Mouse (Mus musculus) ES-CJ7 (cell line): ENCODE results near the gene Dock10.

Source experiments
- DNase-seq: peaks from one replicate; pipeline ENCODE4 v3.0.0; 2011; ENCODE audit warnings: low read depth, low spot score

Dock10 gene

DNA sequence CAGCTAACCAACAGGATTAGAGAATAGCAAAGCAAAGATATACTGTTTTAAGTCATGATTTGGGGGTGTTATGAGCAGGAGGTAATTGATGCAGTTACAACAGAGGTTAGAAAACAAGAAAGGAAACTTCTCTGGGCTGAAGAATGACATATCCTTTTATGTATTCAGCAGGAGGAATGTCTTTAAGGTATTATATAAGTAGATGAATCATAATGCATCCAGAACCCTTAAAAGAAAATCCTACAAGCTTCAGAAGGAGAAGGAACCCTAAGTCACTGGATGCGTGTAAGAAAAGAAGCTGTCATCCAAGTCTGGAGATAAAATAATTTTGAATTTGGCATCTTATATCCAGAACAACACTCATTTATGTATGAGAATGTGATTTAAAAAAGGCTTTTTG lies 285.9 kb downstream of the Dock10 start:
- DNase-seq = no peak

DNA sequence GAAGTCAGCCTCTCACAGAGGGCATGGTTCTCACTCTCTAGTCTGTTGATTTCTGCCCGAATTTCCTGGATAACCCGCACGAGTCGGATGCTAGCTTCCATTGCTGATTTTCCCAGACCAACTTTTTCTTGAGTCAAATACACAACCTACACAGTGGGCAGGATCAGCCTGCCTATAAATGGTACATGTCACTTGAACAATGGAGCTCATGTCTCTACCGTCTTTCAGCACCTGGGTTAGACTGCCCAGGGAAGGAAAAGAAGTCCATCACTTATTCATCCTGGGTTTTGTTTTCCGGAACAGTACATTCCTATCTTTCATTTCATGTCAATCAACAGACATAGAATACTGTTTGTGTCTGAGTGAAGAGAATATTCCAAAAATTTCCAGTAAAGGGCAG lies 297.0 kb downstream of the Dock10 start, which contains the start of gene Gm45261:
TSS of gene Gm45261 (minus strand) at position 101 of the 400 bp plus-strand sequence.
- DNase-seq = no peak

DNA sequence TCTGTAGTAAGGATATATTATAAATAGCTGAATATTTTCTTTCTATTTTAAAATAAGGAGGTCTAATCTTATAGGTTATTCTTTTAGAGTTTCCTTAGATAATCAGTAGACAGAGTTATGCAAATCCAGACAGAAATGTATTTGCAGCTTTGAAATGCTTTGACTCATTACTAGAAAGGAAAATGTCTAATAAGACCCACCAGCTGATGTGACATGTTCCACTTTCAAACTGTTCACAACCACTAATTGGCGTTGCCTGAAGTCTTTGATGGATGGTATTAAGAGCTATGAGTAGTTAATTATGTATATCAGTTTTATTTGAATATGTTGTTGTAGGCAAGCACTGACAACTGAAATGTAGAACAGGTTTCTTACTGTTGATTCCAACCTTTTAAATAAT lies 298.4 kb downstream of the Dock10 start:
- DNase-seq = no peak

DNA sequence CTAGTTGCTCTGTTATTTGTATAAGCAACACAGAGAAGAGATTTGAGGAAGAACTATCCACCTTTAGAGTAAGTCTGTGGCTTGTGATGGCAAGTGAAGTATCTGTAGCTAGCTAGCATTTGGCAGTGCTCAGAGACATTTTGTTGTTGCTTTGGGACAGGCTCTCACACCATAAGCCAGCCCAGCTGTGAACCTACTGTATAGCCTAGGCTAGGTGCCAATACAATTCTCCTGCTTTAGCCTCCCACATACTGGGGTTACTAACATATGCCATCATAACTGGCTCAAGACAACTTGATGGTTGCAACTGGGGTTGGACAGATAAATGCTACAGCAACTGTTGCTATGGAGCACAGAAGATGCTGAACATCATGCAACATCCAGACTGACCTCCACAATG lies 298.9 kb downstream of the Dock10 start:
- no peak for DNase-seq

DNA sequence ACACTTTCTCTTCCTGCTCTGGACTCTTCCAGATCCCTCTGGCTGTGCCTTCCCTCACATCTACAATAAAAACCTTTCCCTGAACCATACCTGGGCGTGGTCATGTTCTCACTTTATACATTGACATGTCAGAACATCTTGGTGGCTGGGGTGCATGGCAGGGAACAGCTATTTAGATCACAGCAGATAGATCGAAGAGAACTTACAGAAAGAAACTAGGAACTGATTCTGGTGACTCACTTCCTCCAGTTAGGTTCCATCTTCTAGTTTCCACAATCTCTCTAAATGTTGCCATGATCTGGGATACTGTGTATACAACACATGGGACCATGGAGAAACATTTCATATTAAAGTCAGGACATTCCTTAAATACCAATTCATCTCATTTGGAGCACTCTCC lies 304.4 kb downstream of the Dock10 start:
- no peak for DNase-seq

DNA sequence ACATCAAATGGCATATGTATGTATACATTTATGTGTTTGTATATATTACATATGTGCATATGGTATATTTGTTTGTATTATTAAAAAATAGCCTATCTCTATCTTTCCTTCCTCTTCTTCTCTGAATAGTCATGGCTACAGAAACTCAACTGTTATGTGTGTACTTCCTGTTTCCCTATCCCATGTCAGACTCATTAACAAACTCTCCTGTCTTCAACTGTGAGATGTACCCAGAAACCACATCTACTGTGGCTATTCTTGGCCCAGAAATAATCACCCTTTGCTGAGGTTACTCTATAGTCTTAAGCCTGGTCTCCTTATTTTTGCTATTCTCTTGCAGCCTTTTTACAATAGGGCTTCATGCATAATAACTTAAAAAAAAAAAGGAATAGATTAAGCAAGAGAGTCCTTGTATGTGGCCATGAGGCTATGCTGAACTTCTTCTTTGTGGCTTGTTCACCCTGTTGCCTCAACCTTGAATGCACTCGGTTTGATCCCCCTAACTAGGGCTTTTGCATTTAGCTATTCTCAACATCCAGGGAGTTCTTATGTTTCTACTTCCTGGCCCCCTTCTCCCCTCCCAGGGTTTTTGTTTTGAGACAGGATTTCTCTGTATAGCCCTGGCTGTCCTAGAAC lies 306.3 kb downstream of the Dock10 start:
- DNase-seq = no peak
